Mouse (Mus musculus): ENCODE results near the gene Gtf3c3. TPM values are rescaled to one million over a fixed set of nuclear protein-coding genes. Genes with fewer than 3 reads are reported as not detected.

The Gtf3c3 gene
- polyA plus RNA-seq, 1 experiment = 1.4 TPM

DNA sequence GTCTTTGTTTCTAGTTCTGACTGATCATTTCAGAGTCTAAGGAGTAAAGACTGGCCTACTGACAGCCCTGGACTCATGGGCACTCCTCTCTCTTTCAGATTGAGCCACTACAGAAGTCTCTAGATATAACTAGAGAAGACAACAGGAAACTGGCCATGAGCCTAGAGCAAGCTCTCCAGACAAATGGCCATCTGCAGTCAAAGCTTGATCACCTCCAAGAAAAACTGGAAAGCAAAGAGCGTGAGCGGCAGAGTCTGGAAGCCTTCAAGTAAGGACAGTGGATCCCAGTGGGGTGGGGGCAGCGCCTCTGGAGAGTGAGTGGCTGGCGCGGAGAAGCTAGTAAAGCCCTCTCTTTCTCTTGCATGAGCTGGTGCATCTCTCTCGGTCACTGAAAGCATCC, 82.2 kb downstream of the Gtf3c3 start:
- TF ChIP-seq GATA1 (IDR thresholded peaks at IDR 0.05; ENCODE audit: low read length) = no peak

DNA sequence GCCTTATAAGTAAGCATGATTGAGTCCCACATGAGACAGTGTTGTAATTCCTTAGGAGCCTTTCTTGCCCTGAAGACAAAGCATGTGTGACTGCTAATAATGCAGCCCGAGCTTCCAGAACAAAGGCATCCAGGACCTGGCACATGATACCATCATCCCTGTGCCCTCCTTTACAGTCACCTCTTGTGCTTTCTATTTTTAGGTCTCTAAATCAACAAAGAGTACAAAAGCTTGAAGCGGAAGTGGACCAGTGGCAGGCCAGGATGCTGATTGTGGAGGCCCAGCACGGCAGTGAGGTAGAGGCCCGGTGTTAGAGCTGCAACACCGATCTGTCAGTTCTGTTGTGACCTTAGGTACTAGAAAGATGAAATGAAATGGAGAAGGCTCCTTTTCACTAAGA, 83.3 kb downstream of the Gtf3c3 start:
- no peak for TF ChIP-seq GATA1 (IDR thresholded peaks at IDR 0.05; ENCODE audit: low read length)

GRCm38 (mm10) chr1:54354786-54355185, 84.0 kb downstream of the Gtf3c3 start:
- TF ChIP-seq GATA1 (IDR thresholded peaks at IDR 0.05; ENCODE audit: low read length) = no peak

Other genes starting within 250 kb of the Gtf3c3 start
- not detected in 2 replicates for gene Hecw2, start 243.8 kb downstream of the Gtf3c3 start, polyA plus RNA-seq (2012)
- not detected in 2 replicates for gene Ccdc150, start 188.3 kb downstream of the Gtf3c3 start, polyA plus RNA-seq (2012)
- gene Pgap1, start 118.7 kb upstream of the Gtf3c3 start, polyA plus RNA-seq (2012) = not detected in 2 replicates

Measured in G1E-ER4 (cell line).